Mouse (Mus musculus): Measurements from ENCODE around the gene Rabgef1.

GRCm38 (mm10) chr5:130136597-130136996, 35.0 kb upstream of the Rabgef1 start:
- TF ChIP-seq CTCF (IDR thresholded peaks at IDR 0.05; ENCODE audit: borderline replicate concordance, insufficient read depth, low read depth, low read length) (no peak), POLR2A (IDR thresholded peaks at IDR 0.05; ENCODE audit: borderline replicate concordance, insufficient read depth, low read length) (no peak)

All from cerebellum, adult 2 months (tissue).